In the genomic region with DNA sequence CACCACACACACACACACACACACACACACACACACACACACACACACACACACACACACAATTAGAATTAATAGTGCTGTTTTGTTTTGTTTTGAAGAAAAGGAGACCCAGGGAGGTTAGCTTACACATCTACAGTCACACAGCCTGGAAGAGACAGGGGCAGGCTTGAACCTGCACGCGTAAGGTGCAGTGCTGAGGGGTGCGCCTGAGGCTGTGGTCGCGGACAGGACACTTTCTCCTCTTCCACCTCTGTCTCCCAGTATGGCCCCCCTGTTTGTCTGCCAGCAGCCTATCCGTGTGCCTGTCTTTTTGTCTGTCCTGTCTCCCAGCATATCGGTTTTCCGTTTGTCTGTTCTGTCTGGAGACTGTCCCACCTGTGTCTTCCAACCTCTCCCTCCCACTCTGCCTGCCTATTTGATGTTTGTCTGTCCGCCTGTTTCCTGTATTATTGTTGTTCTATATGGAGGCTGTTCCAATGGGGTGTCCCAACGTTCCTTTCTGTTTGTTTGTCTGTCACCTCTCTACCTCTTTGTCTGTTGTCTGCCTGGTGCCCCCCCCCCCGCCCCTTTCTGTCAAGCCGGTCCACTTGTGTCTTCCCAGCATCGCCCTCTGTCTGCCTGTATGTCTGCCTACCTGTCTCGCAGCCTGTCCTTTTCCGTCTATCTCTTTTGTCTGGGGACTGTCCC, we compare ENCODE assay signal across 8 mouse cellular contexts. TPM values are rescaled to one million over a fixed set of nuclear protein-coding genes. Genes with fewer than 3 reads are reported as not detected.
DNase-seq lines count a peak whose midpoint lies in the region; ATAC-seq and TF ChIP-seq lines count a peak whose summit lies in the region.

No protein-coding gene starts in this region.

- peak overlapping the region; percentile 89 for H3K4me2 ChIP-seq in embryonic facial prominence, embryonic 13.5 days
- peak overlapping the region; percentile 85 for H3K4me2 ChIP-seq in intestine, embryonic 14.5 days (ENCODE audit: low read length)
- peak overlapping the region; percentile 90 for H3K4me2 ChIP-seq in neural tube, embryonic 14.5 days (ENCODE audit: low read depth, low read length)

- TF ChIP-seq CTCF in liver, adult 2 months (IDR thresholded peaks at IDR 0.05; ENCODE audit: low read depth, low read length), result 0 out of 2 replicates have a peak, but pooled peaks have one; percentile 0

- DNase-seq in liver, adult 2 months (ENCODE audit: extremely low read depth, low read depth, low spot score), result no peak
- no peak for DNase-seq in liver
- no peak for DNase-seq in intestine, embryonic 14.5 days (ENCODE audit: low spot score)
- DNase-seq in urinary bladder, postnatal 14 days (ENCODE audit: low spot score), result no peak
- no peak for DNase-seq in cerebellum, adult 18-20 months
- no peak for DNase-seq in gastrocnemius, postnatal 4 days (ENCODE audit: low spot score in 2 of 2)

- H3K79me2 ChIP-seq in liver, adult 2 months (ENCODE audit: control insufficient read depth, insufficient read depth, low read length), result peaks cover 3% of the 10 kb centered on the region; the same call in 1 of the 2 replicates

- H3K27ac ChIP-seq in liver, adult 2 months (replicated peaks; ENCODE audit: insufficient read depth, low read depth, low read length), result no peak overlapping the region
- H3K27ac ChIP-seq in embryonic facial prominence, embryonic 13.5 days, result no peak overlapping the region
- no peak overlapping the region for H3K27ac ChIP-seq in intestine, embryonic 14.5 days (ENCODE audit: low read depth)
- peak overlapping the region; percentile 89 for H3K27ac ChIP-seq in neural tube, embryonic 14.5 days (ENCODE audit: low read depth, low read length)

- H3K4me3 ChIP-seq in liver, adult 2 months (ENCODE audit: insufficient read depth, low read depth, low read length), result peak overlapping the region; percentile 41; the same call in 1 of the 2 replicates
- H3K4me3 ChIP-seq in embryonic facial prominence, embryonic 13.5 days, result peak overlapping the region; percentile 89
- H3K4me3 ChIP-seq in intestine, embryonic 14.5 days (ENCODE audit: low read depth, low read length), result peak overlapping the region; percentile 83
- H3K4me3 ChIP-seq in neural tube, embryonic 14.5 days (ENCODE audit: low read depth, low read length), result peak overlapping the region; percentile 92

- no peak for TF ChIP-seq POLR2A in liver, adult 2 months (IDR thresholded peaks at IDR 0.05; ENCODE audit: extremely low read depth, insufficient read depth, low read length)

- WGBS in liver, adult 2 months, result 33% methylated on average over 15 of the region's 15 CpGs
- WGBS in embryonic facial prominence, embryonic 13.5 days, result 24% methylated on average over 15 of the region's 15 CpGs
- WGBS in intestine, embryonic 14.5 days, result 29% methylated on average over 15 of the region's 15 CpGs
- WGBS in neural tube, embryonic 14.5 days, result 30% methylated on average over 15 of the region's 15 CpGs

- no peak overlapping the region for H3K9ac ChIP-seq in liver, adult 2 months (ENCODE audit: low read depth, low read length)
- peak overlapping the region; percentile 89 for H3K9ac ChIP-seq in embryonic facial prominence, embryonic 13.5 days
- peak overlapping the region; percentile 76; the same call in 1 of the 2 replicates for H3K9ac ChIP-seq in intestine, embryonic 14.5 days (ENCODE audit: low read length)
- peak overlapping the region; percentile 92 for H3K9ac ChIP-seq in neural tube, embryonic 14.5 days (replicated peaks; ENCODE audit: low read depth, low read length)

- no peaks in the 10 kb centered on the region for H3K4me1 ChIP-seq in liver, adult 2 months (ENCODE audit: control insufficient read depth, insufficient read depth, low read length)
- H3K4me1 ChIP-seq in embryonic facial prominence, embryonic 13.5 days, result peaks cover 36% of the 10 kb centered on the region
- peaks cover 14% of the 10 kb centered on the region for H3K4me1 ChIP-seq in intestine, embryonic 14.5 days (replicated peaks; ENCODE audit: control insufficient read depth, insufficient read depth, low read length)
- peaks cover 27% of the 10 kb centered on the region for H3K4me1 ChIP-seq in neural tube, embryonic 14.5 days (ENCODE audit: control insufficient read depth, insufficient read depth, low read length)

- H3K36me3 ChIP-seq in liver, adult 2 months (ENCODE audit: control insufficient read depth, insufficient read depth, low read length), result no peaks in the 10 kb centered on the region
- no peaks in the 10 kb centered on the region for H3K36me3 ChIP-seq in embryonic facial prominence, embryonic 13.5 days
- no peaks in the 10 kb centered on the region for H3K36me3 ChIP-seq in intestine, embryonic 14.5 days (ENCODE audit: control insufficient read depth, insufficient read depth, low read length)
- no peaks in the 10 kb centered on the region for H3K36me3 ChIP-seq in neural tube, embryonic 14.5 days (ENCODE audit: control insufficient read depth, insufficient read depth, low read length)

- ATAC-seq in embryonic facial prominence, embryonic 13.5 days (ENCODE audit: insufficient number of reproducible peaks, insufficient read depth, low FRiP score, low TSS enrichment, low read depth), result no peak
- no peak for ATAC-seq in intestine, embryonic 14.5 days (replicated peaks; ENCODE audit: low FRiP score, low TSS enrichment, low read depth)
- ATAC-seq in neural tube, embryonic 14.5 days (ENCODE audit: low read depth), result peak; percentile 13; the same call in 1 of the 2 replicates

- H3K27me3 ChIP-seq in liver, adult 2 months (ENCODE audit: control insufficient read depth, insufficient read depth, low read length), result no peaks in the 10 kb centered on the region
- H3K27me3 ChIP-seq in embryonic facial prominence, embryonic 13.5 days, result no peaks in the 10 kb centered on the region
- no peaks in the 10 kb centered on the region for H3K27me3 ChIP-seq in intestine, embryonic 14.5 days (replicated peaks; ENCODE audit: control insufficient read depth, insufficient read depth, low read length)
- H3K27me3 ChIP-seq in neural tube, embryonic 14.5 days (ENCODE audit: control insufficient read depth, insufficient read depth, low read length), result no peaks in the 10 kb centered on the region

- H3K9me3 ChIP-seq in embryonic facial prominence, embryonic 13.5 days, result no peaks in the 10 kb centered on the region
- no peaks in the 10 kb centered on the region for H3K9me3 ChIP-seq in intestine, embryonic 14.5 days (ENCODE audit: control insufficient read depth, low read length)
- no peaks in the 10 kb centered on the region for H3K9me3 ChIP-seq in neural tube, embryonic 14.5 days (ENCODE audit: control insufficient read depth, low read length)

RNA-seq across cellular contexts. Expression of a gene that starts 0.5 kb away (rescaled TPM):
- 12.9 and 13.3 TPM in 2 replicates for total RNA-seq in liver, adult 2 months (2014; rRNA removed)
- 32.5 and 34.0 TPM in 2 replicates for polyA plus RNA-seq in liver, adult 2 months (2012; rRNA removed)
- polyA plus RNA-seq in embryonic facial prominence, embryonic 13.5 days (2015; fragmentation: Nextera tagmentation; extraction: Ambion mirVana), result 38.9 and 40.2 TPM in 2 replicates
- polyA plus RNA-seq in intestine, embryonic 14.5 days (2014; fragmentation: Nextera tagmentation; extraction: Ambion mirVana), result 33.3 and 40.0 TPM in 2 replicates
- polyA plus RNA-seq in neural tube, embryonic 14.5 days (2014; fragmentation: Nextera tagmentation; extraction: Ambion mirVana), result 155 and 160 TPM in 2 replicates
- total RNA-seq in gastrocnemius, postnatal 4 days (2021), result 10 to 100 TPM; 28.4 to 28.6 TPM

RNA-seq across cellular contexts. Expression of a gene that starts 24.1 kb away (rescaled TPM):
- total RNA-seq in liver, adult 2 months (2014; rRNA removed), result 0.18 TPM in 1 of 2 replicates, not detected in the other
- 0.30 and 0.45 TPM in 2 replicates for polyA plus RNA-seq in liver, adult 2 months (2012; rRNA removed)
- 771 and 792 TPM in 2 replicates for polyA plus RNA-seq in embryonic facial prominence, embryonic 13.5 days (2015; fragmentation: Nextera tagmentation; extraction: Ambion mirVana)
- polyA plus RNA-seq in intestine, embryonic 14.5 days (2014; fragmentation: Nextera tagmentation; extraction: Ambion mirVana), result 489 and 509 TPM in 2 replicates
- polyA plus RNA-seq in neural tube, embryonic 14.5 days (2014; fragmentation: Nextera tagmentation; extraction: Ambion mirVana), result 109 and 229 TPM in 2 replicates
- 100 to 1,000 TPM; 175 to 183 TPM for total RNA-seq in gastrocnemius, postnatal 4 days (2021)

RNA-seq across cellular contexts. Expression of a gene that starts 25.2 kb away (rescaled TPM):
- 479 and 532 TPM in 2 replicates for total RNA-seq in liver, adult 2 months (2014; rRNA removed)
- 324 and 347 TPM in 2 replicates for polyA plus RNA-seq in liver, adult 2 months (2012; rRNA removed)
- polyA plus RNA-seq in embryonic facial prominence, embryonic 13.5 days (2015; fragmentation: Nextera tagmentation; extraction: Ambion mirVana), result 393 and 412 TPM in 2 replicates
- polyA plus RNA-seq in intestine, embryonic 14.5 days (2014; fragmentation: Nextera tagmentation; extraction: Ambion mirVana), result 457 and 488 TPM in 2 replicates
- 469 and 520 TPM in 2 replicates for polyA plus RNA-seq in neural tube, embryonic 14.5 days (2014; fragmentation: Nextera tagmentation; extraction: Ambion mirVana)
- total RNA-seq in gastrocnemius, postnatal 4 days (2021), result 100 to 1,000 TPM; 295 to 300 TPM

Comparison
In these comparisons a context has a peak if more than half of its experiments do, and no peak if none do; other contexts are left out.
1. H3K4me3 ChIP-seq: peak in every context shown above with its lines; median percentile 92 in neural tube, embryonic 14.5 days; 89 in embryonic facial prominence, embryonic 13.5 days; 83 in intestine, embryonic 14.5 days; 41 in liver, adult 2 months.
2. RNA of a gene that starts 24.1 kb away (polyA plus RNA-seq): 771 to 792 TPM in embryonic facial prominence, embryonic 13.5 days, 489 to 509 TPM in intestine, embryonic 14.5 days and 109 to 229 TPM in neural tube, embryonic 14.5 days; 0.30 to 0.45 TPM in liver, adult 2 months; every median in the first group is over 10 times any median in the second.
3. Peak in every context shown above with its lines, with median percentiles within 50 percentile points of each other: H3K4me2 ChIP-seq.